Mouse (Mus musculus): ENCODE measurements around the gene Mtmr4.

DNA sequence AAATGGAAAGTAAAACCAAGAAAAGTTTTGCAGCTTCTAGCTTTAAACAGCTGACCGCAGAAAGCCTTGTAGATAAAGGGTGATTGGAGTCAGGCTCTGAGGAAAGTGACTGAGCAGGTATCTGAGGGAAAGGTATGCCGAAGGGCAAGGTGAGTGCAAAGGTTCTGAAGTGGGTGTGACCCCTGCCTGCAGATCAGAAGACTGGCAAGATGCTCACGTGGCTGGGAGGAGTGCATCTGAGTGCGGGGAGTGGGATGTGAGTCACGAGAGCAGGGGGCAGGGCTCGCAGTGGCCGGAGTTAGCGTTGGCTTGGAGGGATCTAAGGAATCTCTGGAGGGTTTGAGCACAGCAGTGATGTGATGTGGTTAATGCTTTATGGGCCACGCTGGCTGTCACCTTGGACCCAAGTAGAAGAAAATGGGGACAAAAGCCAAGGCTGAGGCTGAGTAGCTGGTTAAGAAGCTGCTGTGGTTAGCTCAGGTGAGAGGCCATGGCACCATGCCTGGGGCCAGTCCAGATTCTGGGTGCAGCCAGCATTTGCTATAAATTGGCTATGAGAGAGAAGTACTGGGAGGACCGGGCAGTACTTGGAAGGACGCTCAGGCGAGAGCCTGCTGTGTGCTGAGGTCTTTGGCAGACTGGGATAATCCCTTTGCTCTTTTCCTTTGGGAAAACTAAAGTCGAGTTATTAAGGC, 7.6 kb downstream of the Mtmr4 start:
- TF ChIP-seq CTCF (IDR thresholded peaks at IDR 0.05; ENCODE audit: low read depth, low read length) (no peak), POLR2A (IDR thresholded peaks at IDR 0.05; ENCODE audit: insufficient read depth, low read length) (no peak)

Measured in ES-Bruce4 (cell line).